Mouse (Mus musculus): Measurements from ENCODE around the gene Syt1. TPM values are rescaled to one million over a fixed set of nuclear protein-coding genes. Genes with fewer than 3 reads are reported as not detected.
A peak's percentile ranks its signal among the peaks of the same experiment; 100 is the strongest.

Syt1 gene
- polyA plus RNA-seq, 1 experiment from 2014 or later: 8.6 TPM

- Histone ChIP-seq H3K27ac (ENCODE audit: low read length) (peak overlapping the region; percentile 29; the same call in 1 of the 2 replicates), H3K9ac (ENCODE audit: low read length) (no peak overlapping the region), H3K4me3 (replicated peaks; ENCODE audit: low read length) (no peak overlapping the region), H3K36me3 (ENCODE audit: control insufficient read depth, insufficient read depth, low read length) (no peaks in the 10 kb centered on the region), H3K27me3 (ENCODE audit: control insufficient read depth, insufficient read depth, low read length) (no peaks in the 10 kb centered on the region), H3K4me1 (ENCODE audit: control insufficient read depth, insufficient read depth, low read length) (no peaks in the 10 kb centered on the region), H3K9me3 (replicated peaks; ENCODE audit: control insufficient read depth, low read length) (no peaks in the 10 kb centered on the region), H3K4me2 (ENCODE audit: low read depth, low read length) (peak overlapping the region; percentile 47)
- ATAC-seq (ENCODE audit: insufficient read depth, low FRiP score): no peak
- WGBS: 36% methylated on average over 7 of the region's 7 CpGs
Measured at GRCm38 (mm10) chr10:108504925-108505324, 505.9 kb downstream of the Syt1 start.

- peak overlapping the region; percentile 8; the same call in 1 of the 2 replicates for H3K4me3 ChIP-seq (replicated peaks; ENCODE audit: low read length)
- no peaks in the 10 kb centered on the region for H3K4me1 ChIP-seq (ENCODE audit: control insufficient read depth, insufficient read depth, low read length)
- no peak overlapping the region for H3K27ac ChIP-seq (ENCODE audit: low read length)
- ATAC-seq (ENCODE audit: insufficient read depth, low FRiP score): no peak
- 50% methylated on average over 21 of the region's 21 CpGs for WGBS
- peak overlapping the region; percentile 47 for H3K4me2 ChIP-seq (ENCODE audit: low read depth, low read length)
- H3K36me3 ChIP-seq (ENCODE audit: control insufficient read depth, insufficient read depth, low read length): no peaks in the 10 kb centered on the region
- H3K9ac ChIP-seq (ENCODE audit: low read length): no peak overlapping the region
- H3K9me3 ChIP-seq (replicated peaks; ENCODE audit: control insufficient read depth, low read length): no peaks in the 10 kb centered on the region
- no peaks in the 10 kb centered on the region for H3K27me3 ChIP-seq (ENCODE audit: control insufficient read depth, insufficient read depth, low read length)
Measured at GRCm38 (mm10) chr10:108504128-108504870, 506.5 kb downstream of the Syt1 start.

GRCm38 (mm10) chr10:108490231-108490630 is 520.6 kb downstream of the Syt1 start:
- ATAC-seq (ENCODE audit: insufficient read depth, low FRiP score): no peak
- H3K4me3 ChIP-seq (replicated peaks; ENCODE audit: low read length): no peak overlapping the region
- no peak overlapping the region for H3K27ac ChIP-seq (ENCODE audit: low read length)
- H3K9ac ChIP-seq (ENCODE audit: low read length): no peak overlapping the region
- H3K36me3 ChIP-seq (ENCODE audit: control insufficient read depth, insufficient read depth, low read length): no peaks in the 10 kb centered on the region
- no peaks in the 10 kb centered on the region for H3K4me1 ChIP-seq (ENCODE audit: control insufficient read depth, insufficient read depth, low read length)
- no peak overlapping the region for H3K4me2 ChIP-seq (ENCODE audit: low read depth, low read length)
- WGBS: 24% methylated on average over 7 of the region's 7 CpGs
- 0 out of 2 replicates have a peak, but pooled peaks cover 3% of the 10 kb centered on the region for H3K9me3 ChIP-seq (replicated peaks; ENCODE audit: control insufficient read depth, low read length)
- H3K27me3 ChIP-seq (ENCODE audit: control insufficient read depth, insufficient read depth, low read length): no peaks in the 10 kb centered on the region

GRCm38 (mm10) chr10:108483991-108484390 is 526.8 kb downstream of the Syt1 start:
- Histone ChIP-seq H3K4me2 (ENCODE audit: low read depth, low read length) (no peak overlapping the region), H3K4me3 (replicated peaks; ENCODE audit: low read length) (no peak overlapping the region), H3K4me1 (ENCODE audit: control insufficient read depth, insufficient read depth, low read length) (no peaks in the 10 kb centered on the region), H3K9me3 (replicated peaks; ENCODE audit: control insufficient read depth, low read length) (no peaks in the 10 kb centered on the region), H3K27ac (ENCODE audit: low read length) (no peak overlapping the region), H3K27me3 (ENCODE audit: control insufficient read depth, insufficient read depth, low read length) (no peaks in the 10 kb centered on the region), H3K9ac (ENCODE audit: low read length) (no peak overlapping the region), H3K36me3 (ENCODE audit: control insufficient read depth, insufficient read depth, low read length) (no peaks in the 10 kb centered on the region)
- no peak for ATAC-seq (ENCODE audit: insufficient read depth, low FRiP score)
- 72% methylated on average over 10 of the region's 10 CpGs for WGBS

- Histone ChIP-seq H3K4me2 (ENCODE audit: low read depth, low read length) (no peak overlapping the region), H3K36me3 (ENCODE audit: control insufficient read depth, insufficient read depth, low read length) (no peaks in the 10 kb centered on the region), H3K9me3 (replicated peaks; ENCODE audit: control insufficient read depth, low read length) (no peaks in the 10 kb centered on the region), H3K27ac (ENCODE audit: low read length) (no peak overlapping the region), H3K9ac (ENCODE audit: low read length) (no peak overlapping the region), H3K4me3 (replicated peaks; ENCODE audit: low read length) (no peak overlapping the region), H3K27me3 (ENCODE audit: control insufficient read depth, insufficient read depth, low read length) (no peaks in the 10 kb centered on the region), H3K4me1 (ENCODE audit: control insufficient read depth, insufficient read depth, low read length) (no peaks in the 10 kb centered on the region)
- 72% methylated on average over 11 of the region's 11 CpGs for WGBS
- ATAC-seq (ENCODE audit: insufficient read depth, low FRiP score): no peak
Measured at GRCm38 (mm10) chr10:108480146-108480850, 530.5 kb downstream of the Syt1 start.

GRCm38 (mm10) chr10:108470319-108470955 is 540.3 kb downstream of the Syt1 start:
- Histone ChIP-seq H3K9me3 (replicated peaks; ENCODE audit: control insufficient read depth, low read length) (0 out of 2 replicates have a peak, but pooled peaks cover 3% of the 10 kb centered on the region), H3K27me3 (ENCODE audit: control insufficient read depth, insufficient read depth, low read length) (no peaks in the 10 kb centered on the region), H3K4me1 (ENCODE audit: control insufficient read depth, insufficient read depth, low read length) (0 out of 2 replicates have a peak, but pooled peaks cover 6% of the 10 kb centered on the region), H3K27ac (ENCODE audit: low read length) (no peak overlapping the region), H3K36me3 (ENCODE audit: control insufficient read depth, insufficient read depth, low read length) (no peaks in the 10 kb centered on the region), H3K4me3 (replicated peaks; ENCODE audit: low read length) (no peak overlapping the region), H3K4me2 (ENCODE audit: low read depth, low read length) (no peak overlapping the region), H3K9ac (ENCODE audit: low read length) (no peak overlapping the region)
- WGBS: 28% methylated on average over 6 of the region's 6 CpGs
- no peak for ATAC-seq (ENCODE audit: insufficient read depth, low FRiP score)

GRCm38 (mm10) chr10:108466539-108466938 is 544.2 kb downstream of the Syt1 start:
- H3K4me2 ChIP-seq (ENCODE audit: low read depth, low read length): no peak overlapping the region
- no peaks in the 10 kb centered on the region for H3K9me3 ChIP-seq (replicated peaks; ENCODE audit: control insufficient read depth, low read length)
- H3K36me3 ChIP-seq (ENCODE audit: control insufficient read depth, insufficient read depth, low read length): no peaks in the 10 kb centered on the region
- H3K4me3 ChIP-seq (replicated peaks; ENCODE audit: low read length): no peak overlapping the region
- H3K9ac ChIP-seq (ENCODE audit: low read length): no peak overlapping the region
- peak overlapping the region; percentile 7; the same call in 1 of the 2 replicates for H3K27ac ChIP-seq (ENCODE audit: low read length)
- WGBS: 26% methylated on average over 8 of the region's 8 CpGs
- 0 out of 2 replicates have a peak, but pooled peaks cover 6% of the 10 kb centered on the region for H3K4me1 ChIP-seq (ENCODE audit: control insufficient read depth, insufficient read depth, low read length)
- ATAC-seq (ENCODE audit: insufficient read depth, low FRiP score): no peak
- no peaks in the 10 kb centered on the region for H3K27me3 ChIP-seq (ENCODE audit: control insufficient read depth, insufficient read depth, low read length)

GRCm38 (mm10) chr10:108461862-108462261 is 548.9 kb downstream of the Syt1 start:
- WGBS: 82% methylated on average over 2 of the region's 2 CpGs
- no peak for ATAC-seq (ENCODE audit: insufficient read depth, low FRiP score)
- Histone ChIP-seq H3K4me2 (ENCODE audit: low read depth, low read length) (no peak overlapping the region), H3K9me3 (replicated peaks; ENCODE audit: control insufficient read depth, low read length) (no peaks in the 10 kb centered on the region), H3K27ac (ENCODE audit: low read length) (no peak overlapping the region), H3K36me3 (ENCODE audit: control insufficient read depth, insufficient read depth, low read length) (no peaks in the 10 kb centered on the region), H3K27me3 (ENCODE audit: control insufficient read depth, insufficient read depth, low read length) (no peaks in the 10 kb centered on the region), H3K9ac (ENCODE audit: low read length) (no peak overlapping the region), H3K4me1 (ENCODE audit: control insufficient read depth, insufficient read depth, low read length) (0 out of 2 replicates have a peak, but pooled peaks cover 6% of the 10 kb centered on the region), H3K4me3 (replicated peaks; ENCODE audit: low read length) (no peak overlapping the region)

GRCm38 (mm10) chr10:108457054-108457453 is 553.7 kb downstream of the Syt1 start:
- no peak overlapping the region for H3K4me3 ChIP-seq (replicated peaks; ENCODE audit: low read length)
- H3K4me1 ChIP-seq (ENCODE audit: control insufficient read depth, insufficient read depth, low read length): no peaks in the 10 kb centered on the region
- no peaks in the 10 kb centered on the region for H3K36me3 ChIP-seq (ENCODE audit: control insufficient read depth, insufficient read depth, low read length)
- no peaks in the 10 kb centered on the region for H3K27me3 ChIP-seq (ENCODE audit: control insufficient read depth, insufficient read depth, low read length)
- ATAC-seq (ENCODE audit: insufficient read depth, low FRiP score): no peak
- H3K27ac ChIP-seq (ENCODE audit: low read length): no peak overlapping the region
- H3K9me3 ChIP-seq (replicated peaks; ENCODE audit: control insufficient read depth, low read length): no peaks in the 10 kb centered on the region
- 98% methylated on average over 2 of the region's 2 CpGs for WGBS
- H3K9ac ChIP-seq (ENCODE audit: low read length): no peak overlapping the region
- no peak overlapping the region for H3K4me2 ChIP-seq (ENCODE audit: low read depth, low read length)

All from stomach, embryonic 16.5 days (tissue).